Mouse (Mus musculus) megakaryocyte, embryonic 14.5 days (primary cell): ENCODE measurements around the gene Uba52. TPM values are rescaled to one million over a fixed set of nuclear protein-coding genes. Genes with fewer than 3 reads are reported as not detected.
A peak's percentile ranks its signal among the peaks of the same experiment; 100 is the strongest.

ENCODE experiments used
- H3K27me3 ChIP-seq: replicated peaks from 2 replicates; pipeline ENCODE3; 2012; ENCODE audit warnings: inconsistent platforms
- H3K36me3 ChIP-seq: replicated peaks from 2 replicates; pipeline ENCODE3; 2012; ENCODE audit warnings: low read length, inconsistent platforms, mixed read lengths
- H3K4me1 ChIP-seq: 2 replicates; pipeline ENCODE4 v1.6.1; 2012; ENCODE audit warnings: inconsistent platforms
- H3K4me3 ChIP-seq: replicated peaks from 2 replicates; pipeline ENCODE3; 2012; ENCODE audit warnings: moderate library complexity, mild to moderate bottlenecking, inconsistent platforms
- H3K9me3 ChIP-seq: 2 replicates; pipeline ENCODE4 v1.6.1; 2012; ENCODE audit warnings: inconsistent platforms
- FLI1 ChIP-seq: IDR thresholded peaks from 2 replicates; pipeline ENCODE4 v1.6.1; 2012; ENCODE audit warnings: low read length, inconsistent platforms, mixed read lengths
- GATA1 ChIP-seq: IDR thresholded peaks from 3 replicates; pipeline ENCODE4 v1.6.1; 2012; ENCODE audit warnings: mixed read lengths, low read length, inconsistent platforms, borderline replicate concordance
- polyA plus RNA-seq: library from polyadenylated mRNA; stranded (reverse); fragments of >175 nt; gene quantifications from 2 replicates; pipeline ENCODE4 v1.2.3, GENCODE M21; 2012; ENCODE audit warnings: low replicate concordance; ENCODE audit not compliant: insufficient read depth

The Uba52 gene
- 499 and 989 TPM in 2 replicates for polyA plus RNA-seq

GRCm38 (mm10) chr8:70510228-70510915 is at the start of gene Uba52:
Gene Uba52 (minus strand): TSS chr8:70510801.
- no peak for TF ChIP-seq FLI1
- TF ChIP-seq GATA1 = no peak
- Histone ChIP-seq H3K27me3 (no peaks in the 10 kb centered on the region), H3K4me3 (peak within 1 kb of the TSS; percentile 97), H3K9me3 (no peaks in the 10 kb centered on the region), H3K36me3 (peaks cover 56% of the 10 kb centered on the region), H3K4me1 (peaks cover 80% of the 10 kb centered on the region)

- TF ChIP-seq GATA1 (no peak), FLI1 (no peak)
- H3K27me3 ChIP-seq = no peaks in the 10 kb centered on the region
- peaks cover 100% of the 10 kb centered on the region for H3K4me1 ChIP-seq
- peaks cover 84% of the 10 kb centered on the region for H3K36me3 ChIP-seq
- no peaks in the 10 kb centered on the region for H3K9me3 ChIP-seq
- H3K4me3 ChIP-seq = peak overlapping the region; percentile 85
Measured at GRCm38 (mm10) chr8:70560096-70560495, 49.5 kb upstream of the Uba52 start.

- TF ChIP-seq GATA1 (no peak), FLI1 (no peak)
- peaks cover 100% of the 10 kb centered on the region for H3K4me1 ChIP-seq
- H3K36me3 ChIP-seq = peaks cover 82% of the 10 kb centered on the region
- no peaks in the 10 kb centered on the region for H3K27me3 ChIP-seq
- H3K4me3 ChIP-seq = peak overlapping the region; percentile 42
- H3K9me3 ChIP-seq = no peaks in the 10 kb centered on the region
Measured at GRCm38 (mm10) chr8:70558983-70559382, 48.4 kb upstream of the Uba52 start.

- peaks cover 84% of the 10 kb centered on the region for H3K36me3 ChIP-seq
- no peak for TF ChIP-seq FLI1
- TF ChIP-seq GATA1 = no peak; the same call in 2 of the 3 replicates
- H3K4me1 ChIP-seq = peaks cover 100% of the 10 kb centered on the region
- peak overlapping the region; percentile 83 for H3K4me3 ChIP-seq
- no peaks in the 10 kb centered on the region for H3K9me3 ChIP-seq
- H3K27me3 ChIP-seq = no peaks in the 10 kb centered on the region
Measured at GRCm38 (mm10) chr8:70558334-70558733, 47.7 kb upstream of the Uba52 start.

- Histone ChIP-seq H3K9me3 (no peaks in the 10 kb centered on the region), H3K36me3 (peaks cover 84% of the 10 kb centered on the region), H3K27me3 (no peaks in the 10 kb centered on the region), H3K4me1 (peaks cover 99% of the 10 kb centered on the region), H3K4me3 (no peak overlapping the region)
- TF ChIP-seq GATA1 = no peak
- no peak for TF ChIP-seq FLI1
Measured at GRCm38 (mm10) chr8:70555079-70555747, 44.6 kb upstream of the Uba52 start.

- Histone ChIP-seq H3K27me3 (no peaks in the 10 kb centered on the region), H3K36me3 (peaks cover 74% of the 10 kb centered on the region), H3K9me3 (no peaks in the 10 kb centered on the region), H3K4me1 (peaks cover 99% of the 10 kb centered on the region), H3K4me3 (peak overlapping the region; percentile 67)
- no peak for TF ChIP-seq GATA1
- no peak for TF ChIP-seq FLI1
Measured at GRCm38 (mm10) chr8:70553740-70554139, 43.1 kb upstream of the Uba52 start.

- Histone ChIP-seq H3K27me3 (no peaks in the 10 kb centered on the region), H3K9me3 (no peaks in the 10 kb centered on the region), H3K4me3 (peak overlapping the region; percentile 83), H3K36me3 (peaks cover 78% of the 10 kb centered on the region), H3K4me1 (peaks cover 99% of the 10 kb centered on the region)
- TF ChIP-seq GATA1 (no peak), FLI1 (no peak)
Measured at GRCm38 (mm10) chr8:70552836-70553235, 42.2 kb upstream of the Uba52 start.

GRCm38 (mm10) chr8:70551558-70552161 is 41.1 kb upstream of the Uba52 start:
- peaks cover 75% of the 10 kb centered on the region for H3K36me3 ChIP-seq
- H3K4me3 ChIP-seq = peak overlapping the region; percentile 83
- peaks cover 99% of the 10 kb centered on the region for H3K4me1 ChIP-seq
- H3K9me3 ChIP-seq = no peaks in the 10 kb centered on the region
- H3K27me3 ChIP-seq = no peaks in the 10 kb centered on the region
- TF ChIP-seq GATA1 (no peak), FLI1 (no peak)

- no peaks in the 10 kb centered on the region for H3K9me3 ChIP-seq
- no peaks in the 10 kb centered on the region for H3K27me3 ChIP-seq
- peaks cover 99% of the 10 kb centered on the region for H3K4me1 ChIP-seq
- peaks cover 76% of the 10 kb centered on the region for H3K36me3 ChIP-seq
- peak; percentile 86 for TF ChIP-seq FLI1
- TF ChIP-seq GATA1 = peak; percentile 84; the same call in 2 of the 3 replicates
- no peak overlapping the region for H3K4me3 ChIP-seq
Measured at GRCm38 (mm10) chr8:70549412-70550184, 39.0 kb upstream of the Uba52 start.
